Mouse (Mus musculus): ENCODE results near the gene Upf3b. TPM values are rescaled to one million over a fixed set of nuclear protein-coding genes. Genes with fewer than 3 reads are reported as not detected.
A peak's percentile ranks its signal among the peaks of the same experiment; 100 is the strongest.
"Not testable (repeated sequence)": the region's sequence is repeated elsewhere in the genome, so short reads cannot be mapped to it uniquely, and the experiment has no call there.

Upf3b gene
- total RNA-seq, 2 experiments from 2014 or later: 80.8 to 87.5 TPM

- ATAC-seq (replicated peaks; ENCODE audit: low FRiP score, low TSS enrichment, poor library complexity, severe bottlenecking): peak; percentile 20; the same call in 1 of the 2 replicates
These were observed 25.7 kb downstream of the Upf3b start for GRCm38 (mm10) chrX:37084318-37084926.

- no peak for ATAC-seq (replicated peaks; ENCODE audit: low FRiP score, low TSS enrichment, poor library complexity, severe bottlenecking)
These were observed 28.9 kb downstream of the Upf3b start for GRCm38 (mm10) chrX:37081194-37081593.

GRCm38 (mm10) chrX:37080345-37080744 is 29.8 kb downstream of the Upf3b start:
- ATAC-seq (replicated peaks; ENCODE audit: low FRiP score, low TSS enrichment, poor library complexity, severe bottlenecking): not testable (repeated sequence)

- no peak for ATAC-seq (replicated peaks; ENCODE audit: low FRiP score, low TSS enrichment, poor library complexity, severe bottlenecking)
These were observed 33.5 kb downstream of the Upf3b start for GRCm38 (mm10) chrX:37076651-37077050.

GRCm38 (mm10) chrX:37074262-37074892 is 35.7 kb downstream of the Upf3b start:
- peak; percentile 75 for ATAC-seq (replicated peaks; ENCODE audit: low FRiP score, low TSS enrichment, poor library complexity, severe bottlenecking)

- ATAC-seq (replicated peaks; ENCODE audit: low FRiP score, low TSS enrichment, poor library complexity, severe bottlenecking): no peak
These were observed 41.4 kb downstream of the Upf3b start for GRCm38 (mm10) chrX:37068766-37069165.

GRCm38 (mm10) chrX:37067299-37067698 is 42.8 kb downstream of the Upf3b start:
- ATAC-seq (replicated peaks; ENCODE audit: low FRiP score, low TSS enrichment, poor library complexity, severe bottlenecking): no peak

- ATAC-seq (replicated peaks; ENCODE audit: low FRiP score, low TSS enrichment, poor library complexity, severe bottlenecking): no peak
These were observed 46.2 kb downstream of the Upf3b start for GRCm38 (mm10) chrX:37063902-37064301.

- ATAC-seq (replicated peaks; ENCODE audit: low FRiP score, low TSS enrichment, poor library complexity, severe bottlenecking): no peak
These were observed 61.0 kb downstream of the Upf3b start for GRCm38 (mm10) chrX:37048890-37049823.

GRCm38 (mm10) chrX:37048066-37048889 is 61.8 kb downstream of the Upf3b start, which contains the start of gene Sowahd:
Gene Sowahd (plus strand): TSS chrX:37048845.
- ATAC-seq (replicated peaks; ENCODE audit: low FRiP score, low TSS enrichment, poor library complexity, severe bottlenecking): no peak

- no peak for ATAC-seq (replicated peaks; ENCODE audit: low FRiP score, low TSS enrichment, poor library complexity, severe bottlenecking)
These were observed 67.4 kb downstream of the Upf3b start for GRCm38 (mm10) chrX:37042726-37043125.

Other genes with a start within 250 kb of the Upf3b start
- gene Ube2a, start 236.4 kb downstream of the Upf3b start, total RNA-seq (2014; fragmentation: Nextera tagmentation): 65.0 and 68.2 TPM in 2 replicates
- gene Ube2a, start 236.4 kb downstream of the Upf3b start, total RNA-seq (2017): 7.4 and 19.6 TPM in 2 replicates
- gene C330007P06Rik, start 236.2 kb downstream of the Upf3b start, total RNA-seq (2014; fragmentation: Nextera tagmentation): 33.9 and 37.3 TPM in 2 replicates
- 63.0 and 67.4 TPM in 2 replicates for gene C330007P06Rik, start 236.2 kb downstream of the Upf3b start, total RNA-seq (2017)
- 21.2 and 28.6 TPM in 2 replicates for gene Nkrf, start 207.4 kb downstream of the Upf3b start, total RNA-seq (2014; fragmentation: Nextera tagmentation)
- gene Nkrf, start 207.4 kb downstream of the Upf3b start, total RNA-seq (2017): 16.0 and 16.4 TPM in 2 replicates
- 15.5 TPM in 2 replicates for gene Sept6, start 118.5 kb downstream of the Upf3b start, total RNA-seq (2014; fragmentation: Nextera tagmentation)
- gene Sept6, start 118.5 kb downstream of the Upf3b start, total RNA-seq (2017): 19.9 and 27.3 TPM in 2 replicates
- gene Sowahd, start 61.5 kb downstream of the Upf3b start, total RNA-seq (2014; fragmentation: Nextera tagmentation): not detected in 2 replicates
- gene Sowahd, start 61.5 kb downstream of the Upf3b start, total RNA-seq (2017): not detected in 2 replicates
- gene Rpl39, start 24.9 kb downstream of the Upf3b start, total RNA-seq (2014; fragmentation: Nextera tagmentation): 2,164 and 2,516 TPM in 2 replicates
- 4,522 and 6,227 TPM in 2 replicates for gene Rpl39, start 24.9 kb downstream of the Upf3b start, total RNA-seq (2017)
- 20.1 and 22.4 TPM in 2 replicates for gene Nkap, start 16.5 kb upstream of the Upf3b start, total RNA-seq (2014; fragmentation: Nextera tagmentation)
- gene Nkap, start 16.5 kb upstream of the Upf3b start, total RNA-seq (2017): 45.9 and 70.9 TPM in 2 replicates
- gene Akap14, start 58.5 kb upstream of the Upf3b start, total RNA-seq (2014; fragmentation: Nextera tagmentation): not detected in 2 replicates
- not detected in 2 replicates for gene Akap14, start 58.5 kb upstream of the Upf3b start, total RNA-seq (2017)
- gene Ndufa1, start 80.8 kb upstream of the Upf3b start, total RNA-seq (2014; fragmentation: Nextera tagmentation): 231 and 296 TPM in 2 replicates
- gene Ndufa1, start 80.8 kb upstream of the Upf3b start, total RNA-seq (2017): 114 and 134 TPM in 2 replicates
- gene Rnf113a1, start 80.9 kb upstream of the Upf3b start, total RNA-seq (2014; fragmentation: Nextera tagmentation): 5.7 and 7.4 TPM in 2 replicates
- gene Rnf113a1, start 80.9 kb upstream of the Upf3b start, total RNA-seq (2017): 0.80 and 4.4 TPM in 2 replicates
- not detected in 2 replicates for gene Gm9, start 100.7 kb upstream of the Upf3b start, total RNA-seq (2014; fragmentation: Nextera tagmentation)
- not detected in 2 replicates for gene Gm9, start 100.7 kb upstream of the Upf3b start, total RNA-seq (2017)
- not detected in 2 replicates for gene Rhox1, start 111.9 kb upstream of the Upf3b start, total RNA-seq (2014; fragmentation: Nextera tagmentation)
- not detected in 2 replicates for gene Rhox1, start 111.9 kb upstream of the Upf3b start, total RNA-seq (2017)
- not detected in 2 replicates for gene Rhox2a, start 134.7 kb upstream of the Upf3b start, total RNA-seq (2014; fragmentation: Nextera tagmentation)
- not detected in 2 replicates for gene Rhox2a, start 134.7 kb upstream of the Upf3b start, total RNA-seq (2017)
- not detected in 2 replicates for gene Rhox3a, start 139.6 kb upstream of the Upf3b start, total RNA-seq (2014; fragmentation: Nextera tagmentation)
- gene Rhox3a, start 139.6 kb upstream of the Upf3b start, total RNA-seq (2017): not detected in 2 replicates
- not detected in 2 replicates for gene Rhox4a, start 155.0 kb upstream of the Upf3b start, total RNA-seq (2014; fragmentation: Nextera tagmentation)
- gene Rhox4a, start 155.0 kb upstream of the Upf3b start, total RNA-seq (2017): not detected in 2 replicates